Mouse (Mus musculus) gastrocnemius, postnatal 10 days (tissue): ENCODE measurements around the gene Eif2s3x. TPM values are rescaled to one million over a fixed set of nuclear protein-coding genes. Genes with fewer than 3 reads are reported as not detected.
"Not testable (repeated sequence)": the region's sequence is repeated elsewhere in the genome, so short reads cannot be mapped to it uniquely, and the experiment has no call there.

Source experiments
- DNase-seq: peaks from one replicate; pipeline ENCODE4 v3.0.0; 2021; ENCODE audit warnings: mixed read lengths
- long read RNA-seq, 2 experiments: library from polyadenylated mRNA; stranded (forward); transcript quantifications; one replicate each; pipeline ENCODE4 v2.0.0; 2021
- total RNA-seq, 2 experiments: library from RNA; stranded (reverse); gene quantifications; 2 replicates each; pipeline ENCODE4 v1.2.3; 2021

Eif2s3x gene
- 100 to 1,000 TPM in 1 of 2 experiments, 10 to 100 TPM in 1; 94.5 to 142 TPM for total RNA-seq
- long read RNA-seq, experiment 1, transcript Eif2s3x-201 (12 exons, 3,647 nt), result major isoform, 80 of 100 reads
- long read RNA-seq, experiment 1, partial matches to known transcripts, result 19 of 100 reads
- long read RNA-seq, experiment 1, other reads (novel, unspliced or antisense), result 1 of 100 reads
- long read RNA-seq, experiment 2, transcript Eif2s3x-201 (12 exons, 3,647 nt), result major isoform, 40 of 56 reads
- long read RNA-seq, experiment 2, partial matches to known transcripts, result 14 of 56 reads
- long read RNA-seq, experiment 2, other reads (novel, unspliced or antisense), result 2 of 56 reads

DNA sequence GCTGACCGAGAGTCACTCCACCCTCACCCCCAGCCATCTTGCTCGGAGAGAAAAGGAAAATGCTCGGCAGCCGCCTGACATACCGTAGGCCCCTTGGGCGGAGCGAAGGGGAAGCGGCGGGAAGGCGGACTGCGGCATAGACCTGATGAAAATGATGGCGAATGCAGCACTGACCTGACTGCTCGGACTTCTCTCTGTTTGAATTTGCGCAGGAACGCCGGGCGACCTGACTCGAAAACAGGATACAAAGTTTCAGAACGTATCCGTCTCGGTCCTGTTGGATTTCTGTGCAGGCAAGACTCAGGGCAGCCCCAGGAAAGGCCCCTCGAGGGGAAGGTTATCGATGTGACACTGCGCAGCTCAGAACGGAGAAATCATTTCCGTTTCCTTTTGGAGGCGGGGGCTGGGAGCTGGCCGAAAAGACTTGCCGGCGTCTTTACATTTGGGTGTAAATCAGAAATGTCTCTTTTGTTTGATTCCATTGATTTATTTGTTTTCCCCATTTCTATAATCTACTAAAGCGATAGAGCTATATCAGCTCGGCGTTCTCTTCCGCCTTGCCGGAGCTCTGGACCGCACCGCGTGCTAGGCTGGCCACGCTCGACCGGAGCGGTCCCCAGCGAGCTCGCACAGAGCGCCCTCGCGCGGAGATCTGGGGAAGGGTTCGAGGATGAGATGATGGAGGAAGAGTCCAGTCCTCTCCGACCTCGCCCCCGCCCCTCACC, at the start of gene Eif2s3x:
Gene Eif2s3x (minus strand): TSS at position 266 of the 725 bp plus-strand sequence.
- peak; percentile 77 for DNase-seq

DNA sequence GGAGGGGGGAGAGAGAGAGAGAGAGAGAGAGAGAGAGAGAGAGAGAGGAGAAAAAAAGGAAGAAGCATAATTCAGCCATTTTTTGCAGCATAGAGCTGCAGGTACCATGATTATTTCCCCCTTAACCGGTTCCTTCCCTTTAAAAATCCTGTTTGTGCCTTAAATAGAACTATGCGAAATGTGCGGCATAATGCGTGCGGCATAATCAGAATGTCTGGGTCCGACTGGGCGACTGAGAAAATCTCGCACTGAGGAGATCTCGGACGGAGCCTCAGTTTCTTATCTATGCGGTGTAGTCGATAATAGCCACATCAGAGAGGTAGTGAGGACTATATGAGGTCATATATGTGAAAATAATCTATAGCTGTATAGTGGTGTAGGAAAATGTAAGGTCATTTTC, 22.9 kb upstream of the Eif2s3x start:
- no peak for DNase-seq

DNA sequence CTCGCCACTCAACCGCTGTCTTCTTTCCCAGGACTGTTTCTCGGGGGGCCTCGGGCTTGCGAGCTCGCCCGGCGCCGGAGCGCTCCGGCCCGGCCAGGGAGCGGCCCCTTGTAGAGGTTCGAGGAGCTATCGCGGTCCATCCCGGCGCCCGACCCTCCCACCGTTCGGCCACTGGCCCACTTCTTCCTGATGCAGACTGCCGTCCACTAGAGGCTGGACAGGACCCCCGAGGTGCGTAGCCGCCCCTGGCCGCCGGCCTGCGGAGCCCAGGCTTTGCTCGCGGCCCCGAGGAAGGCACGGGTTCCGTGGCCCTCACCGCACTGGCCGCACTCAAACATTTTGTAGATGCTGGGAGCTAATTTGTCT, 22.5 kb upstream of the Eif2s3x start:
- no peak for DNase-seq

DNA sequence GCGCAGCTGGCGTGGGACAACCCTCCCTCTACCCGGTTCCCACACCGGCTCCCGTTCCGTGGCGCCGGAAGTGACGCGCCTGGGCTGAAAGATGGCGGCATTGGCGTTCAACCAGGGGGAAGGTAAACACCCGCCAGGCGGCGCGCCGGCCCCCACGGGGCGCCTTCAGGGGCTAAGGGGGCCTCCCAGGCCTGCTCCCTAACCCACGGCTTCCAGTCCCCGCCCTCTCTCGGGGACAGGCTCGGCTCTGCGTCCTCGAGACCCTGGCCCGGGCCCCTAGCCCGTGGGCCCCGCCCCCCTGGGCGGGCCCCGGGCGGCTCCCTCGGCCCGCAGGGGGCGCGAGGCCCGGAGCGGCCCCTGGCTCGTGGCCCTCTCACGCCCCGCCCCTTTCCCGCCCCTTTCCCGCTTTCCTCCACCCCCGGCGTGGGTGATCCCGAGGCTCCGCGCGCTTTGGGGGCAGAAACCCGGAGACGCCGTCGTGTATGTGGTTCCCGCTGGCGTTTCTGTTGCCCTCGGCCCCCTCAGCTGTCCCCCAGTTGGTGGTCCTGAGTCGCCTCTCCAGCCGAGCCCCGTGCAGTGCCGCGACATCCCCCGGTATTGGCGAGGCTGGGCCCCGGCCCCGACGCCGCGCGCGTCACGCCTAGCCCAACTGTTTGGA, 22.0 kb upstream of the Eif2s3x start, which contains the start of gene Klhl15:
Gene Klhl15 (plus strand): TSS at position 68 of the 658 bp plus-strand sequence.
- DNase-seq, result peak; percentile 79

DNA sequence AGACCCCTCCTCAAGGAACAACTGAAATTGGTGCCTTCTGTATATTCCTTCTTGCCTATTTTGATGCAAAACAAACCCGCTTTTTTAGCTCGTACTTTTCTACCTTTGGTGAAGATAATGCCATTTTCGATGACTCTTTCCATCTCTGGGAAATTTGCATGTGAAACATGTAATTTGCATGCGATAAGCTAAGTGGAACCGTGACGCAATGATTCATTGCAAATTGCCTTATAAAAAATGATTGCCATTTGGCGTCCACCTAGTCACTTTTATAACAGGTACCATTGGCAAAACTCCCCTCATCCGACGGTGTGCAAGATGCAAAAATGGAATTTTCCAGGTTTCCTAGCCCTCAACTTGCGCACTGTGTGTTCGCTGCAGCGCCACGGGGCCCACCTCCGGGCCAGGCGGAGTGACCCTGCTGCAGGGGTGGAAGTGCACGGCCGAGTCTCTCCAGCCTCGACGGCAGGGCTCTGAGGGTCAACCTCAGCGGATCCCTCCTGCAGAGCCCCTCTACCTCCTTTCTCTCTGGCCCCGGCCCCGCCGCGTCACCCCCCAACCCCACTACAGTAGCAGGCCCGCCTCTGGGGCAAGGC, 21.4 kb upstream of the Eif2s3x start:
- DNase-seq, result no peak

DNA sequence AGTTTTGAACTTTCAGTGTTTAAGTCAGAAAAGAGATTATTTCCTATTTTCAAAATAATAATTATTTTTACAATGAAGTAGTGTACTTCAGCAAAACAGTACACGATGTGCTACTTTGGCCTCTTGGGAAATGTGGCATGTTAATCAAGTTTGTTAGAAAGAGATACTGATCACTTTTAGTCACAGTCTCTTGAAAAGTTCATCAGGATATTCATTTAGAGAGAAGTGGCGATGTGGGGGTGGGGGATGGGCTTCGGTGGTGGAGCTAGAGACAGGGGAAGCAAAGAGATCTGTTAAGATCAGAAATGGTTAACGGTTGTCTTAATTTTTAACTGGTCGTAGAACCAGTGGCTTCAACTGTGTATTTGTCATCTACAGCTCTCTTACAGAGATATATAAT, 20.8 kb upstream of the Eif2s3x start:
- no peak for DNase-seq

DNA sequence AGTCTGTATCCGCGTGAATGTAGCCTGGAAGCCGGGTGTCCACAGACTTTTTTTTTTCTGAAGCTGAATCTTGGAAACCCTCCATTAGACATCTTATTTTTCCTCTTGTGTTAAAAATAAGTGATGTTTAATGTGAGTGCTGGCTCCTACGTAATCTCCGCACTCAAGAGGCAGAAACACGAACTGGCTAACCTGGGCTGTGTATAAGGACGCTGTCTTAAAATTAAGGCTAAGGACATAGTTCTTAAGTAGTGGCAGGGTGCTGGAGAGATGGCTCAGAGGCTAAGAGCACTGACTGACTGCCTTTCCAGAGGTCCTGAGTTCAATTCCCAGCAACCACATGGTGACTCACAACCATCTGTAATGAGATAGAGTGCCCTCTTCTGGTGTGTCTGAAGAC, 722 bp upstream of the Eif2s3x start:
- DNase-seq, result no peak

DNA sequence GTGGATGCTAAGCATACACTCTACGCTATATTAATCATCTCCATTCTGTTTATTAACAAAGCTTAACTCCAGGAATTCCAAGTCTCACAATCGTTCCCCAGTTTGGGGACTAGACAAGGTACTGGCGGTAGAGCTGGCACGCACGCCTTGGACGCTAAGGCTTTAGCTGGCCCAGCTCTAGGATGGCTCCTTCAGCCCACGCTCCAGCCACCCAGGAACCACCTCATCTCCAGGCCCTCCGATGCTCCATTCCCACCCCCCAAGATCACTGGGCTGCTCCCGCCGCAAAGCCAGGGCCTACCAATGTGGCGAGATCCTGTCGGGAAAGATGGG, 432 bp downstream of the Eif2s3x start:
- no peak for DNase-seq

DNA sequence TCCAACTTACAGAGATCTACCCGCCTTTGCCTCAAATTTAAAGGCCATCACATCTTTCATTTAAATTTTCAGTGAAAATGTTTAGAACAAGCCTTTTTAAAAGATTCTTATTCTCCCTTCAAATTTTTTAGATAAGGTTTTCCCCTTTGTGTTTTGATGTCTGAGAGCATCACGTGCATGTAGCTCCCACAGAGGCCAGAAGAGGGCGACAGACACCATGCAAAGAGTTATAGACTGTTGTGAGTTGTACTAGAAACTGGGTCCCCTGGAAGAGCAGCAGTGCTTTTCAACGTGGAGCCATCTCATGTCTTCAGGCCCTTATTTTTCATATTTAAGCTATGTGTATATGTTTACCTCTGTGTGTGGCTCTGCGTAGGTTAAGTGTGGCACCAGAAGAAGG, 14.9 kb downstream of the Eif2s3x start:
- no peak for DNase-seq

DNA sequence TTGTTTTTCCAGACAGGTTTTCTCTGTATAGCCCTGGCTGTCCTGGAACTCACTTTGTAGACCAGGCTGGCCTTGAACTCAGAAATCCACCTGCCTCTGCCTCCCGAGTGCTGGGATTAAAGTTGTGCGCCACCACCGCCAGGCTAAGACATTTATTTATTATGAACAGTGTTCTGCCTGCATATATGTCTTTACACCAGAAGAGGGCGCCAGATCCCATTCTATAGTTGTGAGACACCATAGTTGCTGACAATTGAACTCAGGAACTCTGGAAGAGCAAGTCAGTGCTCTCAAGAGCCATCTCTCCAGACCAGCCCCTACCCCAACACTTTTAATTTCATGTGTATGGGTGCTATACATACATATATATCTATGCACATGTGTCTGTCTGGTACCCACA, 18.8 kb downstream of the Eif2s3x start:
- DNase-seq, result not testable (repeated sequence)

DNA sequence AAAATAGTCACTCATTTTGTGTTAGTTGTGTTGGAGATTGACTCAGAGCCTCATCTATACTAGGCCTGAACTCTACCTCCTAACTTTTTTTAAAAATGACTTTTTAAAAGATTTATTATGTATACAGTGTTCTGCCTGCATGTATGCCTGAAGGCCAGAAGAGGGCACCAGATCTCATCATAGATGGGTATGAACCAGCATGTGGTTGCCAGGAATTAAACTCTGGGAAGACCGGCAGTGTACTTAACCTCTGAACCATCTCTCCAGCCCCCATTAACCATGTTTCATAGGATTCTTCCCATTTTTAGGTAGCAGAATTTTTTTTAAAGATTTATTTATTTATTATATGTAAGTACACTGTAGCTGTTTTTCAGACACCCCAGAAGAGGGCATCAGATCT, 27.5 kb downstream of the Eif2s3x start:
- DNase-seq, result no peak

DNA sequence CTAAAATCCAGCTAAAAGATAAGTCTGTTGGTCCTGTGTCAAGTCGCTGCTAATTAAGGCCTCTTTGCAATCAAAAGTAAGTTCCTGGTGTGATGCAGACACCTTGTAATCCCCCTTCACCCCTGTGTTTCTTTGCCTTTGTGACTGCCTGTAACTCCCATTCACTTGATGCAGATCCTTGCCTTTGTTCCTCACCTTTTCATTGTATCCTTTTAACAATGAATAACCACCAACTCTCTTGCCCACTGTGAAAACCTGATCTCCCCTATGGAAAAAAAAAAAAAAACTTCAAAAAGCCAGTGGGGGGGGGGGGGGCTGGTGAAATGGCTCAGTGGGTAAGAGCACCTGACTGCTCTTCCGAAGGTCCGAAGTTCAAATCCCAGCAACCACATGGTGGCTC, 28.8 kb downstream of the Eif2s3x start:
- DNase-seq, result no peak

DNA sequence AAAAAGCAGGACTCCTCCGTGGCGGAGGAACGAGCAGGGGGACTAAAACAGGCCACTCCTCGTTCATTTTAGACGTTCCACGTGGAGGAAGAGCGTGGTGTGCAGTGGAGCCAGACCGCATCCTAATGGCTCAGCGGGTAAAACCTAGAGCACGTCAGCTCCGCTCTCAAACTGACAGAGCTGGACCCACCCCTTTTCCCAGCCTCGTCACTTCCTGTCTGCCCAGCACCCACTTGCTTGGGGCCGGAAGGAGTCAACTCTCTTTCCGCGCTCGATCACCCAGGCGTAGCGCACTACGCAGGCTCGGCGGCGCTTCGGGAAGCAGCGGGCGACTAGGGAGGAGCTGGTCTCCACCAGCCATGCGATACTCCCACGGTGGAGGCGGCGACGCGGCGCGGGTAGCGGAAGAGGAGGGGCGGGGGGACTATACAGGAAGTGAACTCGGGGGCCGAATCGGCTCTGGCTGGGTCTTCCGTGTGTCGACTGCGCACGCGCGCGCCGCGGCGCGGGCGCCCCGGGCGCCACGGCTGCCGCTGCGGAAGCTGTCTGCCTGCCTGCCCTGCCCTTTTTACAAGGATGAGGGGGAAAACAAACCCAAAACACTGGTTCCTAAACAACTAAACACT, 34.8 kb downstream of the Eif2s3x start:
- peak; percentile 74 for DNase-seq

DNA sequence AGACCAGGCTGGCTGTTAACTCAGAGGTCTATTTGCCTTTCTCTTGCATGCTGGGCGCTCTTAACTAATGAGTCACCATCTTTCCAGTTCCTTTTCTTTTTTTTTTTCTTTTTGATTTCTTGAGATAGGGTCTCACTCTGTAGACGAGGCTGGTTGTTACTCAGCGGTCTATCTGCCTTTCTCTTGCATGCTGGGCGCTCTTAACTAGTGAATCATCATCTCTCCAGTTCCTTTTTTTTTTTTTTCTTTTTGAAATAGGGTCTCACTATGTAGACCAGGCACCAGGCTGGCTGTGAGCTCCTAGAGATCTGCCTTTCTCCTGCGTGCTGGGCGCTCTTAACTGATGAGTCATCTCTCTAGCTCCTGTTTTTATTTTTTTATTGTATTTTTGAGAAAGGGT, 43.3 kb downstream of the Eif2s3x start:
- no peak for DNase-seq

DNA sequence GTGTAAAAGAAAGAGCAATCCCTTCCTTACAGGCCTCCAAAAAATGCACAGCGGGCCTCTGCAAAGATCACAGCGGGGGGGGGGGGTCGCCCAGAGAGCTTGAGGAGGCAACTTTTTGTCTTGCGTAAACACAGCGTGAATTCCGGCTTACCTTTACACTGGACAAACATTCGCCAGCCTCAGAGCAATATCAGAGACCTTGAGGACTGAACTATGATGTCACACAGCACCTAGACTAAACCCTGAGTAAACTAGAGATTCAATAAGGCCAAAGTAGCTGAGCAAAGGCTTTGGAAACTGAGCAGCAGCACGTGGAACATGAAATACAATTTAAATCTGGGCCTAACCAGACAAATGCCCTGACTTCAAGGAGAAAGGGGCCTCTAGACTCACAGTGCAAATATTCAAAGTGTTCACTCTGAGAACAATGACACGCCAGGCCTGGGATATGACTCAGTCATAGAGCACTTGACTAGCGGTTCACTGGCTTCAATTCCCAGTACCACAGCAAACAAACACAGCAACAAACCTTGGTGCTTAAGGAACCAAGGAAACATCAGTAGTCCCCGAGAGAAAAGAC, 60.3 kb downstream of the Eif2s3x start:
- DNase-seq, result no peak

DNA sequence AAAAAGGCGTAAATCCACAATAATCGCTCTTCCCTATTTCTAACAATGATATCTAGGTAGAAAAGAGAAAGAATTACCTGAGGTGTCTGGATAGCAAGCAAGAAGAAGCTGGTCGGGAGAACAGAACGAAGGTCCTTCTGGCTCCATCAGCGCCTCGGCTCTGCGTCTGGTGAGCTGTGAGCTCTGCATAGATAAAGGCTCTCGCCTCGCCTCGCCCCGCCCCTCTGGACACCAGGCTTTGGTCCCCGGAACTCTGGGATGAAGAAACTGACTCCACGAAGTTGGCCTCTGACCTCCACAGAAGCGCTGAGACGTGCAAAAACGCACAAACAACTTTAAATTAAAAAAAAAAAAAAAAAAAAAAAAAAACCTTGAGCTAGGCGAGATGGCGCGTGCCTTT, 62.2 kb downstream of the Eif2s3x start:
- DNase-seq, result no peak

DNA sequence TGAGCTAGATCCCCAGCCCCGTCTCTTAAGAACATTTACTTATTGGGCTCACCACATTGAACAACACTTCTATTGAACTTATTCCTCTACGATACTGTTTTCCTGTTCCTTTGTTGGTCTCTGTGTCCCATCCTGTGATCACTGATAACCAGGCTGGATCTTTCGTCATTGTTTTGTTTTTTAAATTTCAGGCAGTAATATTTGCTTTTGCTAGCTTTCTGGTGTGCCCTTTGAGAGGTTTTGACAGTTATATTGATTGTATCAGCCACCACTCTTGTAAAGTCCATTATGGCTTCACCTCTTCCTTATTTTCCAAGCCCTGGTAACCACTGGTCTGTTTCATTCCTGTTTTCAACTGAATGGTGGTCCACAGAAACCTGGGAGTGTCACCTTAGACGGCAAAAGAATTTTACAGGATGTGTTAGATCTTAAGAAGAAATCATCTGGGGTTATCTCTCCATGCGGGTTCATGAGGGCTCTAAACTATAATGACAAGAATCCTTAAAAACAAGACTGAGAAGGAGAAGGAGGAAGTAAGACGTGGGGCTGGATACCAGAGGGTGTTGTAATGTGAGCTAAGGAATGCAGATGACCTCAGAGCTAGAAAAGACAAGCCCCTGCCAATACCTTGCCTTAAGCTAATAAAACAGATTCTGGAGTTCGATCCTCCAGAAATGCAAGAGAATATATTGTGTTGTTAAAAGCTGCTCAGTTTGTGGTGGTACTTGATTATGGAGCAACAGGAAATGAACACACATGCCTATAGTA, 70.5 kb downstream of the Eif2s3x start:
- DNase-seq, result no peak

DNA sequence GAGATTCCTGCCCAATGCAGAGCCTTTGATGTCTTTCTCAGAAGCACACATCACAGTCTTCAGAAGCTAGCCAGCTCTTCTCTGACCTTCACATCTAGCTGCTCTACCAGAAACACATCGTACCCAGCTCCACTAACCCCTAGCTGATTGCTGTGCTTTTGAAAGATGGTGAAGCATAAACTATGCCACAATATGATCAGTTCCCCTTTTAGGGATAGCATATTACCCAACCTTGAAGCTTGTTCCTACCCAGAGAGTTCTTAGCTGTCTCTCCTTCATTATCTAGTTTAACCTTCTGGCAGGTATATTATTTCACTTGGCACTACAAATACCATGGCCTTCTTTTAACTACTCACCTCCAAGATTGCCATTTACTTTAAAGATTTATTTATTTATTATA, 72.6 kb downstream of the Eif2s3x start:
- DNase-seq, result no peak
